Mouse (Mus musculus) neutrophil, adult 83 days (primary cell): ENCODE results near the gene Dhrs4. TPM values are rescaled to one million over a fixed set of nuclear protein-coding genes. Genes with fewer than 3 reads are reported as not detected.

Source experiments
- total RNA-seq, 2 experiments: library from RNA; stranded (reverse); gene quantifications; one replicate each; pipeline ENCODE4 v1.2.4; 2023

Dhrs4 gene
- 10 to 100 TPM; 14.0 to 26.8 TPM for total RNA-seq

GRCm38 (mm10) chr14:55478651-55479599 is at the start of gene Dhrs4:
Gene Dhrs4, plus strand, starts transcription at chr14:55478758.

DNA sequence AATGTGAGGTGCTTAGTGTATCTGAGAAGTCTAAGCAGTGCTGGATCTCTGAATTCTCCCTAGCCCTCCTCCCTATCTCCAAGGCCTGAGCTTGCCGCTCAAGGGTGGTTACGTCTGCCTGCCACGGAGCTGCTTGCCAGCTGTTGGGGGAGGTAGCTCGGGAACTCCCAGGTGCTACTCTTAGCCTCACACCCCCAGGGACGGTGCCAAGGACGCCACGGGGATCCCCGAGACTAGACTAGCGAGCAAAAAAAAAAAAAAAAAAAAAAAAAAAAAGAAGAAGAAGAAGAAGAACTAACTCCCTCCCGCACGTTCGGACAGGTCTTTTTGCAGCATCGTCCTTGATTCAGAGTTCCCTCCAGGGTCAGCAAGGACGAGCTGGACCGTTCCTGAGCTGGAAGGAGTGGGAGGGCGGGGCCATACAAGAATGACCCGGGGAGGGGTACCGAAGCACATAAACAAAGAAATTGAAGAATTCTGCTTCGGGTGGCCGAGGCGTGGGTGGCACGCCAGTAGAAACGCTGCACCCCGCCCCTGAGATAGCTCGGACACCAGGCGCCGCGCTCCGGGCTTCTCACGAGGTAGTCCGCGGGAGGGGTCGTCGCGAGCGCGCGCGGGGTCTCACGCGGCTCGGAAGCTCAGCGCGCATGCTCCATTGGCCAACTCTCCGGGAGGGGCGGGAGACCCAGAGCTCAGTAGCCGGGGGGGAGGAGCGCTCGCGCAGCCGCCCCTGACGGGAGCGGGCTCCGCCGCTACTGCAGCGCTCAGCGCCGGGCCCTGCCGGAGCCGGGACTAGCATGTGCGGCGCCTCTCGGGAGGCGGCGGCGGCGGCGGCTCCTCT is 12.0 kb downstream of the Dhrs4 start, which contains the start of gene Carmil3:
Gene Carmil3 (plus strand): TSS at position 291 of the 841 bp plus-strand sequence.

DNA sequence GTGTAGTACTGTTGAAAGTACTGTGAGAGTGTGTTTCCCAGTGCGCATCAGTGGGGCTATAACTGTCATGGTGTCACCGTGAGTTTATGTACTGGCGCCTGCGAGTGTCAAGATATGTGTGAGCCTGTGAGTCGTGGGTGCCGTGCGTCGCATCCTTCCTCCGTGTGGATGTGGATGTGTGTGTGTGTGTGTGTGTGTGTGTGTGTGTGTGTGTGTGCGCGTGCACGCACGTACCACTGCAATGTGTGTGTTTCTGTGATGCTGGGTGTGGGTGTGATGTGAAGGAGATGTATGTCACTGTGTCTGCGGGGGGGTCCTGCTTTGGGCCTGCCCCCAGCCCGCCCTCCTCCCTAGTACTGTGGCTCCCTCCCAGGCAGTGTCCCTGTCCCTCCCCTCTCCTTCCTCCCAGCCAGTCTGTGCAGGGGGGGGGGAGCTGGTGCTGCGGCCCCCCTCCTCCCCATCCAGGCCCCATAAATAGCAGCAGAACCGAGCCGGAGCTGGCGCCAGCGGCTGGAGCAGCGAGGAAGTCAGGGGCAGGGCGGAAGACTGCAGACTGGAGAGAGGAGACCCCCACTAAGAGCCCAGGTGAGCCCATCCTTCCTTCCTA is 31.7 kb downstream of the Dhrs4 start, which contains the start of gene Cpne6:
Gene Cpne6 (plus strand): TSS at position 321 of the 607 bp plus-strand sequence.

DNA sequence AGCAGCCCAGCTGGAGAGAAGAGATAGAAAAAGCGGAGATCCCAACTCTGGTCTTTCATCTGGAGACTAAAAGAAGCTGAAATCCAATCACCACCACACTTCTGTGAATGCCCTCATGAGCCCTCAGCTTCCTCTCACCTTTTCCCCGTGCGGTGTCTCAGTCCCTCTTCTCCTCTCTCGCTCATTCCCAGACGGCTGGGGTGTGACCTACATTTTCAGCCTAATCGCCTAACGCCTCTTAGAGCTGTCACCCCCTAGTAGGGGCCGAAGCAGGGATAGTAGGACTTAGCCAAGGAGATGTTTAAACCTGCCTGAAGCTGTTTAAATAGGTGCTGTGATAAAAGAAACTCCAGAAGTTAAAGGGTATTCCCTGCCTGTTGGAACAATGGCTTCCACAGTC is 46.2 kb downstream of the Dhrs4 start, which contains the start of gene Nrl:
Gene Nrl (minus strand): TSS at position 197 of the 400 bp plus-strand sequence.

Other genes starting within 250 kb of the Dhrs4 start
- under 1 TPM; 0.11 to 0.35 TPM for gene Carmil3, start 11.9 kb downstream of the Dhrs4 start, total RNA-seq
- not detected for gene Cpne6, start 31.7 kb downstream of the Dhrs4 start, total RNA-seq
- gene Nrl, start 46.2 kb downstream of the Dhrs4 start, total RNA-seq, result not detected
- gene Pck2, start 61.5 kb downstream of the Dhrs4 start, total RNA-seq, result 10 to 100 TPM; 28.8 to 36.8 TPM
- 10 to 100 TPM; 48.3 to 50.3 TPM for gene Dcaf11, start 81.2 kb downstream of the Dhrs4 start, total RNA-seq
- 10 to 100 TPM in 1 of 2 experiments, 1 to 10 TPM in 1; 8.6 to 10.4 TPM for gene A730061H03Rik, start 81.6 kb downstream of the Dhrs4 start, total RNA-seq
- gene Fitm1, start 96.9 kb downstream of the Dhrs4 start, total RNA-seq, result not detected
- gene Psme1, start 99.4 kb downstream of the Dhrs4 start, total RNA-seq, result 100 to 1,000 TPM; 144 to 155 TPM
- gene Emc9, start 106.5 kb downstream of the Dhrs4 start, total RNA-seq, result 1 to 10 TPM; 4.9 to 6.6 TPM
- 100 to 1,000 TPM; 191 to 193 TPM for gene Psme2, start 112.4 kb downstream of the Dhrs4 start, total RNA-seq
- 10 to 100 TPM; 51.6 to 55.7 TPM for gene Rnf31, start 113.0 kb downstream of the Dhrs4 start, total RNA-seq
- gene Irf9, start 124.8 kb downstream of the Dhrs4 start, total RNA-seq, result 10 to 100 TPM; 41.1 to 56.8 TPM
- gene Rec8, start 139.3 kb downstream of the Dhrs4 start, total RNA-seq, result 1 to 10 TPM; 1.2 to 3.1 TPM
- gene Ipo4, start 157.2 kb downstream of the Dhrs4 start, total RNA-seq, result 10 to 100 TPM; 12.2 to 12.4 TPM
- gene Gm49378, start 159.1 kb downstream of the Dhrs4 start, total RNA-seq, result 1 to 10 TPM in 1 of 2 experiments, under 1 TPM in 1; 0.31 to 1.2 TPM
- gene Tm9sf1, start 165.0 kb downstream of the Dhrs4 start, total RNA-seq, result 10 to 100 TPM; 34.3 to 37.8 TPM
- 1 to 10 TPM; 2.0 to 3.4 TPM for gene Tssk4, start 171.4 kb downstream of the Dhrs4 start, total RNA-seq
- 10 to 100 TPM; 15.9 TPM for gene Mdp1, start 181.8 kb downstream of the Dhrs4 start, total RNA-seq
- gene Gmpr2, start 193.2 kb downstream of the Dhrs4 start, total RNA-seq, result 10 to 100 TPM; 14.6 to 15.9 TPM
- 100 to 1,000 TPM; 178 to 185 TPM for gene Nedd8, start 193.4 kb downstream of the Dhrs4 start, total RNA-seq
- gene Tinf2, start 203.1 kb downstream of the Dhrs4 start, total RNA-seq, result 10 to 100 TPM; 60.2 to 61.1 TPM
- gene Tgm1, start 235.2 kb downstream of the Dhrs4 start, total RNA-seq, result 1 to 10 TPM; 1.3 to 2.2 TPM
- 10 to 100 TPM; 21.0 to 23.4 TPM for gene Rabggta, start 243.5 kb downstream of the Dhrs4 start, total RNA-seq